Mouse (Mus musculus) spleen, adult 2 months (tissue): ENCODE measurements around the gene Plod3. TPM values are rescaled to one million over a fixed set of nuclear protein-coding genes. Genes with fewer than 3 reads are reported as not detected.

ENCODE experiments used
- DNase-seq, 2 experiments: peaks; one replicate each; pipeline versions ENCODE4 v3.0.0 to v3.0.0-alpha.2; 2012 to 2021; ENCODE audit warnings: low spot score in 2 of 2, low read depth in 1 of 2
- H3K27ac ChIP-seq: fragments of 200-500 bp; 2 replicates; pipeline ENCODE4 v1.5.1; 2012; ENCODE audit warnings: low read length, inconsistent platforms; ENCODE audit not compliant: insufficient read depth
- H3K27me3 ChIP-seq: fragments of 200-500 bp; 2 replicates; pipeline ENCODE4 v1.6.1; 2012; ENCODE audit warnings: mild to moderate bottlenecking, moderate library complexity, low read length, inconsistent platforms; ENCODE audit not compliant: control insufficient read depth, insufficient read depth
- H3K36me3 ChIP-seq: fragments of 200-500 bp; 2 replicates; pipeline ENCODE4 v1.6.1; 2012; ENCODE audit warnings: mild to moderate bottlenecking, low read length, inconsistent platforms; ENCODE audit not compliant: control insufficient read depth, insufficient read depth
- H3K4me1 ChIP-seq: fragments of 200-500 bp; 2 replicates; pipeline ENCODE4 v1.6.1; 2011; ENCODE audit warnings: inconsistent platforms; ENCODE audit not compliant: control insufficient read depth, insufficient read depth, insufficient read length
- H3K4me3 ChIP-seq: fragments of 200-500 bp; 2 replicates; pipeline ENCODE4 v1.5.1; 2011; ENCODE audit warnings: mild to moderate bottlenecking, inconsistent platforms; ENCODE audit not compliant: insufficient read depth, insufficient read length; ENCODE audit errors: extremely low read depth
- CTCF ChIP-seq: fragments of 200-500 bp; IDR thresholded peaks from 2 replicates; pipeline ENCODE4 v1.5.1; 2011; ENCODE audit warnings: mild to moderate bottlenecking, inconsistent platforms; ENCODE audit not compliant: insufficient read depth, insufficient read length, insufficient replicate concordance; ENCODE audit errors: extremely low read depth
- POLR2A ChIP-seq: fragments of 200-500 bp; IDR thresholded peaks from 2 replicates; pipeline ENCODE4 v1.6.1; 2011; ENCODE audit warnings: low read depth, low read length, inconsistent platforms
- WGBS: fragments of 180-500 bp; shearing (Covaris S2); methylation state at CpG from one replicate; pipeline ENCODE4 v1.1.7; 2018; 5-methylcytosine and 5-hydroxymethylcytosine counted together
- polyA plus RNA-seq: library from polyadenylated mRNA; depleted of rRNA; stranded (reverse); fragments of >200 nt; gene quantifications from 2 replicates; pipeline ENCODE4 v1.2.3, GENCODE M21; 2012

Gene Plod3
- polyA plus RNA-seq, 1 experiment = 37.2 TPM

DNA sequence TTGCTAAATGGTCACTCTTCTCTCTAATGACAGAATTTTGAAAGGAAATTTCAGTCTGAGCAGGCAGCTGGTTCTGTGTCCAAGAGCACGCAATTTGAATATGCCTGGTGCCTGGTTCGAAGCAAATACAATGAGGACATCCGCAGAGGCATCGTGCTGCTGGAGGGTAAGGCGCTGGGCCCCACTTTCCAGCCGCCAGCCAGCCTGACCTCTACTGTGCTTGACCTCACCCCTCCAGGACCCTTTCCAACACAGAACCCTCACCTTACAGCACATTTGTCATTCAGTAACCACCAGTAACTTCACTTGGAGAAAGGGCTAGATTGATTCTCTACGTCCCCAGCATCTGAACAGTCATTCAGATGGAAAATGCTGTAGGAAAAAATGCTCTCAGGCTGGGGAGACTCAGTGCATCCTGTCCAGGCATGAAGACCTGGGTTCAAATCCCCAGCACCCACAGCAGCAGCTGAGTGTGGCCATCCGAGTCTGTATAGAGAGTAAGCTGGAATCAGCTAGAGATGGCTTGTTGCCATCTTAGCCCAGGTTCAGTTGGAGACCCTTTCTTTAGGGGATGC, 23.8 kb upstream of the Plod3 start:
- WGBS = 76% methylated on average over 8 of the region's 8 CpGs
- peaks cover 3% of the 10 kb centered on the region; the same call in 1 of the 2 replicates for H3K4me1 ChIP-seq
- H3K27ac ChIP-seq = no peak overlapping the region
- no peak overlapping the region for H3K4me3 ChIP-seq
- no peak for DNase-seq
- peaks cover 23% of the 10 kb centered on the region for H3K36me3 ChIP-seq
- no peaks in the 10 kb centered on the region for H3K27me3 ChIP-seq
- TF ChIP-seq POLR2A = no peak
- no peak for TF ChIP-seq CTCF

- Histone ChIP-seq H3K27me3 (no peaks in the 10 kb centered on the region), H3K27ac (no peak overlapping the region), H3K4me3 (no peak overlapping the region), H3K36me3 (peaks cover 23% of the 10 kb centered on the region), H3K4me1 (peaks cover 3% of the 10 kb centered on the region; the same call in 1 of the 2 replicates)
- 81% methylated on average over 9 of the region's 9 CpGs for WGBS
- DNase-seq = no peak
- TF ChIP-seq CTCF (no peak), POLR2A (no peak)
Observed at GRCm38 (mm10) chr5:136965210-136965609, 21.6 kb upstream of the Plod3 start.

DNA sequence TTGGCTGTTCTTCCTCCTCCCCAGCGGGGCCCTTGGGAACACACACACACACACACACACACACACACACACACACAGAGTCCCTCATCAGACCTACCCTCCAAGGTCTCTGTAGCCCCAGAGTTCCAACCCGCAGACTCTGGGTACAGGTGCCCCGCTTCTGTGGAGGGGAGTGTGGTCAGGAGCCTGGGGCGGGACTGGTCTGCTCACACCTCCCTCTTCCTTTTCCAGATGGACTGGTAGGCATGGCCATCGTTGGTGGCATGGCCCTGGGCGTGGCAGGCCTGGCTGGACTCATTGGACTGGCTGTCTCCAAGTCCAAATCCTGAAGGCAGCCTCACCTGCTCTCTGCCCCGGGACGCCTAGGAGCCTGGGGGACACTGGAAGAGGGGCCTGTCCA, 21.1 kb upstream of the Plod3 start:
- no peak overlapping the region for H3K27ac ChIP-seq
- H3K27me3 ChIP-seq = no peaks in the 10 kb centered on the region
- H3K4me3 ChIP-seq = no peak overlapping the region
- H3K4me1 ChIP-seq = peaks cover 3% of the 10 kb centered on the region; the same call in 1 of the 2 replicates
- no peak for DNase-seq
- TF ChIP-seq POLR2A (no peak), CTCF (no peak)
- peaks cover 23% of the 10 kb centered on the region for H3K36me3 ChIP-seq
- 78% methylated on average over 8 of the region's 8 CpGs for WGBS

DNA sequence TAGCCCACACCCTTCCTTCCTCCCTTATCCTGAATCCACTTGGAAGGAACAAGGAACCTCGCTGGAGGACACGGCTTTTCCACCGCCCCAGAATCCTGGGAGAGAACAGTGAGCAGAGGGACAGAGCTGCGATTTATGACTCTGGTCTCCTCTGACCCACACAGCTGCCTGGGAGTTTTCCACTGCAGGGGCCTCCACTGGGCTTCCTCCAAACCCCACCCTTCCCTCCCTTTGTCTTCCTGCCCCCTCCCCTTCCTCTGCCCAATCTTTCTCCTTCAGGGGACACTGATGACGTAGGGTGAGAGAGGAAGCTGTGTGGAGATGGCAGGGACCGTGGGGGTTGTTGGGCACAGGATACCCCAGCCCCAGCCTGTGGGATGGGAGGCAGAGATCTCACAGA, 20.5 kb upstream of the Plod3 start, which contains the start of gene Cldn15:
Gene Cldn15, plus strand, starts transcription at position 286 of the 400 bp plus-strand sequence.
- DNase-seq = no peak
- Histone ChIP-seq H3K4me3 (no peak within 1 kb of the TSS), H3K27me3 (no peaks in the 10 kb centered on the region), H3K27ac (no peak within 1 kb of the TSS), H3K36me3 (peaks cover 23% of the 10 kb centered on the region), H3K4me1 (peaks cover 3% of the 10 kb centered on the region; the same call in 1 of the 2 replicates)
- WGBS = 84% methylated on average over 6 of the region's 6 CpGs
- TF ChIP-seq CTCF = no peak

DNA sequence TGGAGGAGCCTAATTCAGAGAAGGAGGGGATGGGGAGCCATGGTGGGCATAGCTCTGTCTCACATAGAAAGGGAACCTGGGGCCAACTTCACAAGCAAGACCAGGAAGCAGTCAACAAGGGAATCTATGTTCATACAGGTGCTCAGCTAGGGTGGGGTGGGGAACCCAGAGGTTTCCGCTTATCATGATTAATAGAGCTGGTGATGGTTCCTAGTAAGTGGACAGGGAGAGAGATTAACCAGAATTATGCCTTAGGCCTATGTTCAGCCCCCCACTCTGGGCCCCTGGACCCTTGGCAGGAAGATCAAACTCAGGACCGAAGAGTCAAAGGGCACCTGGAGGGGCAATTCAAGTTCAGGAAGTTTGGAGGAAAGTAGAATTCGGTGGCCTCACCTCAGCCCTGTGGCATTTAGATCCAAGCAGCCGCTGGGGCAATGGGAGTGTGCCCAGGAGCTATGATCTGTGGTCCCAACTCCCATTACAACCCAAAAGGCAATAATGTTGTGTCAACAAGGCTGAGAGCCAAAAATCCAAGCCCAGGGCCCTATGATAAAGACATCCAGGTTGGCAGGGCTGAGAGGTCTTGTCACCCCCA, 19.9 kb upstream of the Plod3 start:
- 79% methylated on average over 4 of the region's 4 CpGs for WGBS
- Histone ChIP-seq H3K27ac (no peak overlapping the region), H3K36me3 (peaks cover 23% of the 10 kb centered on the region), H3K4me3 (no peak overlapping the region), H3K4me1 (peaks cover 3% of the 10 kb centered on the region; the same call in 1 of the 2 replicates), H3K27me3 (no peaks in the 10 kb centered on the region)
- TF ChIP-seq POLR2A = no peak
- TF ChIP-seq CTCF = no peak
- DNase-seq = no peak

DNA sequence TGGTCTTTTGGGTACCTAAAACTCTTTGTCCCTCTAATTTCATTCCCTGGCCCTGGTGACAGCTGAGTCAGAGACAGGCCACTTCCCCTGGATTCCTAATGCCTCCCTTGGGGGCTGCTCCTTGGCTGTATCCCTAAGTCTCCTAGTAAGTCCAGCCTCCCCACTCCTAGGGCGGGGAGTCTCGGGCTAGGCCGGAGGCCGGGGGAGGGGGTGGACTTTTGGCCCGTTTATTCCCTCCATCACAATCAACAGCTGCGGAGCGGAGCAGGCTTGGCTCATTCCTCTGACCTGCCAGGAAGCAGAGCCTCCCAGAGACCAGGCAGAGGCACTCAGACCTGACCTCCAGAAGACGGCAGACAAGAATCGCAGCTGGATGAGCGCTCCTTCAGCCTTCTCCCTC, 19.2 kb upstream of the Plod3 start:
- Histone ChIP-seq H3K36me3 (peaks cover 23% of the 10 kb centered on the region), H3K4me3 (no peak overlapping the region), H3K27me3 (no peaks in the 10 kb centered on the region), H3K4me1 (peaks cover 3% of the 10 kb centered on the region; the same call in 1 of the 2 replicates), H3K27ac (no peak overlapping the region)
- TF ChIP-seq POLR2A (no peak), CTCF (no peak)
- WGBS = 91% methylated on average over 10 of the region's 10 CpGs
- DNase-seq = no peak

DNA sequence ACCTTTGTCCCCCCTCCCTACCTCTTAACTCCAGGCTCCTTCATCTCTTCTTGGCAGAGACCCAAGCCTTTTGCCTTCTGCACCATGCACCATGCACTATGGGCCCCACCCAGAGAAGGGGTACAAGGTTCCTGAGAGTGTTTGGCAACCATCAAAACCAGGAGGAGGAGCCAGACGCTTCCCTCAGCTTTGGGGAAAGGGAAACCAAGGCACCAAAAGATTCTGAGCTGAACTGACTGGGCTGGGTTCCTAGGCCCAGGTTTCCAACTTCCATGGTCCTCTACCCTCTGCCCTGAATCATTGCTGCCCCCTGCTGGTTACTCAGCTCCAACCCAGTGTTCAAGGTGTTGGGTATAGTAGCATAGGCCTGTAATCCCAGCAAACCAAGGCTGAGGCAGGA, 16.1 kb upstream of the Plod3 start:
- TF ChIP-seq CTCF (peak; percentile 67; the same call in 1 of the 2 replicates), POLR2A (no peak)
- WGBS = 80% methylated on average over 1 of the region's 1 CpGs
- DNase-seq = peak; percentile 42 to 69
- no peak overlapping the region for H3K27ac ChIP-seq
- no peak overlapping the region for H3K4me3 ChIP-seq
- peaks cover 6% of the 10 kb centered on the region for H3K36me3 ChIP-seq
- no peaks in the 10 kb centered on the region for H3K4me1 ChIP-seq
- H3K27me3 ChIP-seq = no peaks in the 10 kb centered on the region
